Mouse (Mus musculus): ENCODE measurements around the gene Vcam1.

Vcam1 gene

DNA sequence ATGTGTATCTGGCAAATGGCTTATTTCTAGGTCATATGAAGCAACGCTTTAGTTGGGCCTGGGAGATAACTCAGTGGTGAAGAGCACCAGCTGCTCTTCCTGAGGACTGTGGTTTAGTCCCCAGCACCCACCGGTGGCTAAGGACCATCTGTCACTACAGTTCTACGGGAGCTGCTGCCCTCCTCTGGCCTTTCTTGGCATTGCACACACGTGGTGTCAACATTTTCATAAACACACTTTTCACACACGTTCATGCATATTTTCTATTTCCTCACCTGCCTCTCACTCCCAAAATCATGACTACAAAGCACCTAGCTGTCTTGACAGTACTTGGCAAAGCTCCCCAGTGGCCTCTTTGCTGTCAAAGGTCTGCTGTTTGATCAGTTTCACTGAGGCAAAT, 37.8 kb downstream of the Vcam1 start:
- no peak for DNase-seq (ENCODE audit: low read depth, low spot score)

DNA sequence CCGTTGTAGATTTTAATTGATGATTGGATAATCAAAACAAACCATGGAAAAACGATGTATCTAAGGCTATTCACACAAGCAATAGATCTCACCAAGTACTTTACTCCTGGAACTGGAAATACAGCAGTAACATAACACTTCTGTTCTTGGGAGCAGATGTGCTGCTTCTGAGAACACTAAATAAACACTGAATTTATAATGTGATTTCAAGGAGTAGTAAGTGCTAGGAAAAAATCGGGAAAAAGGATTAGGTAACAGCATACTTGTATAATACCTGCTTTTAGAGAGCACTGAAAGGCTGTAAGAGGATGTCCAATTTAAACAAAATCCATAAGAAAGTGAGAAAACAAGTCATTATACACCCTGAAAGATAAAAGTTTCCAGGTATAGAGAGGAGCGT, 43.5 kb downstream of the Vcam1 start:
- no peak for DNase-seq (ENCODE audit: low read depth, low spot score)

DNA sequence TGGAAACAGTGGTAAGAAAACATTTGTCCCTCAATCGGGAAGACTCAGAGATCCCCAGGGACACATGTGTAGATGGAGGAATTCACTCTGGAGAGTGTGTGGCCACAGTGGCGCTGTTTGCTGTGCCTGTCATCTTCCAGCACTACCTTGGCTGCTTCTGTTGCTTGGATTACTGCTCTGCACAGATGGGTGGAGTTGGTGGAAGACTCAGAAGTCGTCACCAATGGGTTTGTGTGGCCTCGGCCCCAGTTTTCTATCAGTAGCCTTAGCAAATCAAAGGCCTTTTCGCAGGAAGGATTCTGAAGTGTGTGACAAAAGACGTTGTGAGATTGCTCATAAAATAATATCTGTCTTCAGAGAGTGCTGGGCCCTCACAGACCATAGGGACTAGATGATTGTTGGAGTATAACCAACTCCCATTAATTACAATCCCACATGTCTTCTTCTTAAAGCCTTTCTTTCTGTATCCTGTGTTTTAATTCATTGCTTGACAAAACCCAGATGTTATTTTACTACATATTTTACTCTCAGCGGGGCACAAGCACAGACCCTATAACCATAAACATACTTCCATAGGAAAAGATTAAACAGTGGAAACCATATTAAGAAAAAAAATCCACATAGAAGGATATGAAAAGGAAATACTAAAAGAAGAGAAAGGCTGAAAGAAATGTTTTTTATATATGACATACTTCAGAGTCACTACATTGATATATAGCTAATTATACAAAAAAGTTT, 48.4 kb downstream of the Vcam1 start:
- DNase-seq (ENCODE audit: low read depth, low spot score): peak; percentile 25

DNA sequence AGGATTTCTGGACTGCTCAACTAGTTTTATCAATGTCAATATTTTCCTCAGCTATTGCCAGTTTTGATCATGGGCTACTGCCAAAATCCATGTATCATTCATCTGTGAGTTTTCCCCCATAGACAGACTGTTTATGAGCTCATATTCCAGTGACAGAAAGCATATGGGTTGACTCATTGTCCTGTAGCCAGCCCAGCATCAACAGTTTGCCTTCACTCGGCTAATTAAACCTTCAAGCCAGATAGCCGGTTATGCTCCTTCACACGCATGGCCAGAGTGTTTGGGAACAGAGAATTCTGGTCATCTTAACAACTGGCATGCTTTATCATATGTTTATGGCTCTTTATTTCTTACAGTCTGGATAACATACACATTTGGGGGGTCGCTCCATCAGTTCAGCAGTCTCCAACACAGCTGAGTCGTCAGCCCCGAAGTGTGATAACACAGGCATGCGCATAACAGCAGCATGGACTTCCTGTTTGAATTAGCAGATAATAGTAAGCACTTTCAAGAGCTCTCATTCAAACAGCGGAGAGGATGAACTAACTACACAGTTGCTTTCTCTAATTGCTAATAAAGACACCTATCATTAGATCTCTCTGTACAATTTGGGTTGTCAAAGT, 49.2 kb downstream of the Vcam1 start:
- DNase-seq (ENCODE audit: low read depth, low spot score): peak; percentile 50

DNA sequence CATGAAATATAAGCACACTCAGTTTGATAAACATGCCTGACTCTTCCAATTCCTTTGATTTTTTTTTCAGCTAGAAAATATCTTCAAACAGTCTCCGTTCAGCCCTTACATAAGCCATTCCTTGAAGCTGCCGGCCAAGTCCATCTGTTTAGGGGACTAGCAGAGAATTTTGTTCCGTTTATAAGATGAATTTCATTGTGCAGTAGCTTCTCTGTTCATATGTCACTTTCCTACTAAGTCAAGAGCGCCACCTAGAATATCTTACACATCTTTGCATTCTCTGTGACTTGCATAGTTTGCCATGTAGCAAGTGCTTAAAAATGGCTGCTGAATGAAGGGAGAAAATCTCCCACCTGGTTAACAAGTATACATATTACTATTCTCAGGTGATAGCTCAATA, 51.0 kb downstream of the Vcam1 start:
- peak; percentile 20 for DNase-seq (ENCODE audit: low read depth, low spot score)

DNA sequence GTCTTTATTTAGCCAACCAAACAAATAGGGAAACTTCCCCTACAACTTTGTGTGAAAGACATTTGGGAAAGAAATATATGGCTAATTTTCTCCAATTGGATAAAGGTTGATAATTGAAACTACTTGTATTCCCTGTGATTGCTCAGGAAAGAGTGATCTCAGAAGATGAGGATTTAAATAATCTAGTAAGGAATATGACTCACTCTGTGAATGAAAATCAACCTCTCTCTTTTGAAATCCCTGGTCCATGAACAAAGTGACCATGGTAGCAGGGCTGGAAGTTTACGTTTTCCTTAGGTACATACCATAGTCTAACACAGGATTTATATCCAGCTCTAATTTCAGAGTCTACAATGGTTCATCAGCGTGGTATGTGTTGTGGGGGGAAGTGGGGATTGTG, 52.7 kb downstream of the Vcam1 start:
- peak; percentile 55 for DNase-seq (ENCODE audit: low read depth, low spot score)

DNA sequence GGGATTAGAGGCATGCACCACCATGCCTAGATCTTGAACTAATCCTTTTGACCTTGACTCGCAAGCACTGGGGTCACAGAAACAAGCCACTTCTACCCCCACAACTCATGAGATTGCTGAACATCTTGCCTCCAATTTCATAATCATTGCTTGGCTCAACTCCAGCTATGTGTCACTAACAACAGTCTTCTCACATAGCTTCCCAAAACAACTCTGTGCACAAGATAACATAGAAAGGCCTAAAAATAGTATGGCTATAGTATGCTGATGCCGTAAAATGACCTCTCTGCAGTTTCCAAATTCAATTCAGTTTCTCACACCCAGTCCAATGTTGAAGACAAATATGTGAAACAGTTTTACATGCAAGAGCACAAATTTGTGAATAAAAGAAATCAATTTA, 56.9 kb downstream of the Vcam1 start:
- DNase-seq (ENCODE audit: low read depth, low spot score): peak; percentile 36

DNA sequence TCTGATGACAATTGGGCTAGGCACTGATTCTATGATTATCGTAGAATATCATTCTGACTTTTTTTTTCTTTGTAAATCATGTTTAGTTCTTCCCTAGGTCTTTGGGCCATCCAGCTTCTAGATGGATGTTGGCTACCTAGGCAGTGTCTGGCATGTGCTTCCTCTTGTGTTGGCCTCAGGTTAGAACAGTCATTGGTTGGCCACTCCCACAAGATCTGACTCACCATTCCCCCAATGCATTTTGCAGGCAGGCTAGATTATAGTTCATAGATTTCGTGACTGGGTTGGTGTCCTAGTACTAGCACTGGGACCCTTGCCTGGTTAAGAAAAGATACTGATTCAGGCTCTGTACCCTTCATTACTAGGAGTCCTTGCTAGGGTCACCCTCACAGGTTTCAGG, 67.3 kb downstream of the Vcam1 start:
- peak; percentile 70 for DNase-seq (ENCODE audit: low read depth, low spot score)

DNA sequence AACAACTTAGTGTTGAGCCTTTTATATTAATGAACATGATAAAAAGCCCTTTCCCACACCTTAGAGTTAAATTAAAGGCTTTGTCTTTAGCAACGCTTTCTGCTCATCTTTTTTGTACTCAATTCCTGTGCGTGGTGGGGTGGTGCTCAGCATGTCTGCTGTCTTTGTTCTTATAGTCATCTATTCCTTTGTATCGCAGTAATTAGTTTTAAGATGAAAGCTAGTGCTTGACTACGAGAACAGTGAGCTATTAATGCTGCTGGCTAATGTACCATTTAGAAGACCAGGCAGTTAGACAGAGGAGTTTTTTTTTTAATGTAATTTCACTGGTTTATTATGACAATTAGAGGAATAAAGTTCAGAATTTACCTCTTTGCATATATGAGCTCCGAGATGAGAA, 69.2 kb downstream of the Vcam1 start:
- DNase-seq (ENCODE audit: low read depth, low spot score): no peak
